In genomic region chr16:42444863-42445423, GRCm38 (mm10) we compare ENCODE assay signal across 8 mouse cellular contexts.
DNase-seq lines count a peak whose midpoint lies in the region; ATAC-seq and TF ChIP-seq lines count a peak whose summit lies in the region.
"Had no signal": no experiment of that assay in that cellular context is flagged by ENCODE, and none has a peak within 500 bp of the region (broad histone marks: within the 10 kb centered on the region; RNA-seq: fewer than 3 reads in every experiment).

No protein-coding gene starts in this region.

- ATAC-seq in midbrain, embryonic 12.5 days (ENCODE audit: low FRiP score, low read depth), result peak; percentile 66

- no peak overlapping the region; the same call in 1 of the 2 replicates for H3K9ac ChIP-seq in midbrain, embryonic 12.5 days (replicated peaks)

- DNase-seq in testis, postnatal 10 days (ENCODE audit: low spot score), result no peak
- peak; percentile 29 for DNase-seq in forebrain, embryonic 10.5 days (ENCODE audit: extremely low spot score, low spot score)
- peak; percentile 1 for DNase-seq in induced T-regulatory cell, adult 2 months (ENCODE audit: low read depth)
- no peak for DNase-seq in urinary bladder, adult 2 months (ENCODE audit: low spot score)
- DNase-seq in spleen, postnatal 14 days (ENCODE audit: low spot score in 2 of 2), result no peak

- H3K9me3 ChIP-seq in forebrain, embryonic 10.5 days, result peaks cover 3% of the 10 kb centered on the region; the same call in 1 of the 2 replicates
- H3K9me3 ChIP-seq in midbrain, embryonic 12.5 days, result 0 out of 2 replicates have a peak, but pooled peaks cover 5% of the 10 kb centered on the region

- 21% methylated on average over 6 of the region's 6 CpGs for WGBS in forebrain, embryonic 10.5 days
- 9% methylated on average over 6 of the region's 6 CpGs for WGBS in midbrain, embryonic 12.5 days

- peaks cover 9% of the 10 kb centered on the region for H3K4me1 ChIP-seq in testis, adult 2 months (ENCODE audit: control insufficient read depth, insufficient read depth, low read length)
- H3K4me1 ChIP-seq in forebrain, embryonic 10.5 days, result peaks cover 22% of the 10 kb centered on the region
- H3K4me1 ChIP-seq in midbrain, embryonic 12.5 days, result peaks cover 18% of the 10 kb centered on the region

- no peaks in the 10 kb centered on the region for H3K27me3 ChIP-seq in testis, adult 2 months (ENCODE audit: control insufficient read depth, insufficient read depth, low read length)
- no peaks in the 10 kb centered on the region for H3K27me3 ChIP-seq in forebrain, embryonic 10.5 days (ENCODE audit: poor library complexity, severe bottlenecking)
- no peaks in the 10 kb centered on the region for H3K27me3 ChIP-seq in midbrain, embryonic 12.5 days

- TF ChIP-seq POLR2A in testis, adult 2 months (IDR thresholded peaks at IDR 0.05; ENCODE audit: control insufficient read depth, low read depth, low read length), result no peak

- peak overlapping the region; percentile 51 for H3K4me2 ChIP-seq in midbrain, embryonic 12.5 days (replicated peaks)

- peak overlapping the region; percentile 53 for H3K4me3 ChIP-seq in testis, adult 2 months (ENCODE audit: control insufficient read depth, low read depth, low read length)
- H3K4me3 ChIP-seq in forebrain, embryonic 10.5 days, result peak overlapping the region; percentile 23; the same call in 1 of the 2 replicates
- H3K4me3 ChIP-seq in midbrain, embryonic 12.5 days, result peak overlapping the region; percentile 21
- H3K4me3 ChIP-seq: myocyte had no signal

- peak overlapping the region; percentile 18; the same call in 1 of the 2 replicates for H3K27ac ChIP-seq in testis, adult 2 months (ENCODE audit: control insufficient read depth, insufficient read depth, low read depth, low read length)
- H3K27ac ChIP-seq in forebrain, embryonic 10.5 days, result peak overlapping the region; percentile 81
- H3K27ac ChIP-seq in midbrain, embryonic 12.5 days (replicated peaks), result peak overlapping the region; percentile 94

- H3K36me3 ChIP-seq in testis, adult 2 months (ENCODE audit: control insufficient read depth, insufficient read depth, low read length), result no peaks in the 10 kb centered on the region
- no peaks in the 10 kb centered on the region for H3K36me3 ChIP-seq in forebrain, embryonic 10.5 days (replicated peaks)
- H3K36me3 ChIP-seq in midbrain, embryonic 12.5 days, result no peaks in the 10 kb centered on the region

- TF ChIP-seq CTCF in testis, adult 2 months (IDR thresholded peaks at IDR 0.05; ENCODE audit: control insufficient read depth, insufficient read depth, insufficient replicate concordance, low read depth, low read length), result no peak

Comparison
In these comparisons a context has a peak if more than half of its experiments do, and no peak if none do; other contexts are left out.
1. H3K27ac ChIP-seq: peak in every context shown above with its lines; median percentile 94 in midbrain, embryonic 12.5 days; 81 in forebrain, embryonic 10.5 days; 18 in testis, adult 2 months.
2. DNase-seq: peak in forebrain, embryonic 10.5 days (single experiment) and induced T-regulatory cell, adult 2 months (single experiment); none in testis, postnatal 10 days (single experiment), urinary bladder, adult 2 months (single experiment) and spleen, postnatal 14 days (0 of 2).
3. Peak in every context shown above with its lines, with median percentiles within 50 percentile points of each other: H3K4me3 ChIP-seq.